Mouse (Mus musculus) kidney, postnatal 14 days (tissue): ENCODE data around the gene Bex6.
"Not testable (repeated sequence)": the region's sequence is repeated elsewhere in the genome, so short reads cannot be mapped to it uniquely, and the experiment has no call there.

Experiments
- DNase-seq: peaks from one replicate; pipeline ENCODE4 v3.0.0; 2022; ENCODE audit warnings: mixed read lengths

The Bex6 gene

GRCm38 (mm10) chr16:32174340-32175005 is 5.2 kb upstream of the Bex6 start:
- DNase-seq = no peak

- DNase-seq = no peak
These were observed 4.6 kb upstream of the Bex6 start for GRCm38 (mm10) chr16:32175029-32175428.

DNA sequence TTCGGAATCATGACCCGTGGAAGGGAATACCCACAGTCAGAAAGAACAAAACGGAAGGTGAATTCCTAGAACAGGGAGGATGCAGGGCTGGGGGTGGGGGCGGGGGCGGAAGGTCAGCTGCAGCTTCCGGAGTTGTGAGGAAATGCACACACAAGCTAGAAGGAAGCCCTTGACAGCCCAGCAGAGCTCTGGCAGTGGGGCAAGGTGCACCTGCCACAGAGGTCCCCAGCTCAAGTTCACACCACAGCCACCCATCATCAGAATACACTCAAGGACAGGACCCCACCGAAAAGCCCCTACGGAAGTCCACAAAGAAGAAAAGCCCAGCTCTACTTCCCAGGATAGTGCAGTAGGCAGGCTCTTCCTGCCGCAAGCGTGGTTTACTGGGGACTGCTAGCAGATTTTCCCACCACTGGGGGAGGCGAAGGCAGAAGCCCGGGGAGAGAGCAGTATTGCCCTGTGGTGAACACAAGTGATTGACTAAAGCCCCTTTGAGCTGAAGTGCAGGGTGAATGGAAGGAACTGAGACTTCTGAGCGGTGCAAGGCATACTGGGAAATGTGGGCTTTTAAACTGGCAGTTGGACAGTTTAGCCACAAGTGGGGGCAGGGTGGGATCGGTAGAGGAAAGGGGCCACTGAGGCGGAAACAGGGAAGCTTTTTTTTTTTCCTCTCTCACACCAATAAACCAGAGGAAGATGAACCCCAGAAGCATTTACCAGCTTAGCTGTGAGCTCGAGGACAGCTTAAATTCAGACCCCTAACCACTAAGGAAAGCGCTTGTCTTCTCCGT is 2.5 kb upstream of the Bex6 start:
- DNase-seq = peak; percentile 38

- no peak for DNase-seq
These were observed 6.4 kb downstream of the Bex6 start for GRCm38 (mm10) chr16:32186056-32186455.

- peak; percentile 41 for DNase-seq
These were observed 9.5 kb downstream of the Bex6 start for GRCm38 (mm10) chr16:32189109-32189508.

- DNase-seq = no peak
These were observed 10.4 kb downstream of the Bex6 start for GRCm38 (mm10) chr16:32190011-32190441.

- peak; percentile 67 for DNase-seq
These were observed 20.8 kb downstream of the Bex6 start for GRCm38 (mm10) chr16:32200256-32201003.

DNA sequence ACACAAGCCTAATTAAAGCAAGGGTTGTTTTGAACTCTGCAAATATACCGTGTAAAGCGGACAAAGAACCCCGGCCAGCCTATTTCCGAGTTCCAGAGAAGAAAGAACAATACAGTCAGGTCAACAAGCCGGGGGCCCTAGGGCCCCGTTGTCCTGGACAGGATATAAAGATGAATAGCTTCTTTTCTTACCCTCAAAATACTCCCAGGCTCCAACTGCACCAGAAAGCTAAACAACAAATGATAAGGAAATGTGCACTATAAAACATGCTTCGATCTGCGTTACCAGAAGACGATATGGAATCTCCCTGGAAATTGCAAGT is 21.3 kb downstream of the Bex6 start:
- DNase-seq = no peak

DNA sequence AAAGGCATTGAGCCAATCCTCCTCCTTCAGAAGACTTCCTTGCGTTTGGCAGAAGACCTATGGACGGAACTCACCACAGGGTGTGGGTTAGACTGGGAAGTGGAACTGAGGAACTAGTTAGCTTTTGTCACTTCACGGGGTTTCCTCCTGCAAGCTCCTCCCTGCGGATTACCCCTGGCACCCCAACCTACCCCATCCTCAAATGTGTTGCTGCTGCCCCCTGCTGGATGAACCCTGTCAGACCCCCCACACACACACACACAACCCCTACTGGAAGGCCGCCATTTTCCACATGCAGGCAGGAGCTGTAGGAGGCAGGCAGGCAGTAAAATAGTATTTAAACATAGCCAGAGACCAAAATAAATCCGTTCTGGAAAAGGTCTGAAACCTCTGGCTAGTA is 23.1 kb downstream of the Bex6 start:
- peak; percentile 44 for DNase-seq

DNA sequence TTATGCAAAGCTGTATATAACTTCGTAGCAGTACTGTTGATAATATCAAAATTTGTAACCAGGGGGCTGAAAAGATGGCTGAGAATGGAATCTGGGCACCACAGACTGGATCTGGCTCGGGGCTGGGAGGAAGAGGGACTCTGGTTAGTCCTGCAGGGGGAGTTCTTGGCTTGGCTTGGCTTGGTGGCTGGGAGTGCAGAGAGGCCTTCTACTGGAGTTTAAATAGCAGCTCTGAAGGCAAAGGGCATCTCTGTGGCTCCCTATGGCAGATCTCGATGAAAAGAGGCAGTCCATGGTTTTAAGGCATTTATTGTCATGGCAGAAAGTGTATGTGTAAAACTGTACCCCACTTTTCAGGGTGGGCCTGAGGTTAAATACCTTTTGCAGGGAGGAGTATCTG is 25.3 kb downstream of the Bex6 start:
- no peak for DNase-seq

- DNase-seq = no peak
These were observed 34.5 kb downstream of the Bex6 start for GRCm38 (mm10) chr16:32214156-32214555.

GRCm38 (mm10) chr16:32214804-32215576 is 35.4 kb downstream of the Bex6 start:
- DNase-seq = no peak

DNA sequence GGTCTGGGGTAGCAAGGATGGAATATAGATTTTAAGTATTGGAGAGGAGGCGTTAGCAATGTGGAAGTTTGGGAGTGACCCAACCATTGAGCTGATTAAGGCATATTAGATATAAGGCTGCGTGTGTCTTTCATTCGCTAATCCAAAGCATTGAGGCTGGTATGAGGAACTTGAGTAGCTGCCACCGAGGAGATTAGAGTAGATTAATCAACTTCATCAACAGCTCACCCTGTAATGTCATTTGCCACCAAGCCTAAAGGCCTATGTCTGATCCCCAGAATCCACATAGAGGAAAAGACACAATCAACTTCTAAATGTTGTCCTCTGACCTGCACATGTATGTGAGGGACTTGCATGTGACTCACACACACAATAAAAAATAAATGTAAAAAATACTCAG is 42.2 kb downstream of the Bex6 start:
- no peak for DNase-seq

DNA sequence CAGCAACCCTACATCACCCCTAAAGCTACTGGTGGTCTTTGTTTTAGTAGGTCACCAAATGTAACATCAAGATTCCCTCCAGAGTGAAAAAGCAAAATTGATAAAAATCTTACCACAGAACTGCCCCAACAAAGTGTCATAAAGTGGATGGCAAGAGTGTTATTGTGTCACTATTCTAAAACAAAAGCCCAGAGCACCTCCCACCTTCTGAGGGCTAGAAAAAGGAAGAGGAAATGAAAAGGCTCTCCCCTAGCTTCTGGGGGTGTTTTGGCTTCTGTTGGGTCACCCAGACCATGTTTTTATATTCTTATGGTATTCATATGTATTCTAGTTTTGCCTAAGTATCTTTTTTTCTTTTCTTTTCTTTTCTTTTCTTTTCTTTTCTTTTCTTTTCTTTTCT is 42.8 kb downstream of the Bex6 start:
- no peak for DNase-seq

GRCm38 (mm10) chr16:32232050-32232449 is 52.4 kb downstream of the Bex6 start:
- DNase-seq = not testable (repeated sequence)
